Mouse (Mus musculus): ENCODE data around the gene Cmc2.

Cmc2 gene

GRCm38 (mm10) chr8:116921005-116921336 lies 284 bp downstream of the Cmc2 start:
- DNase-seq (ENCODE audit: low read depth in 2 of 2, low spot score in 2 of 2) = peak in 1 of 2 experiments; percentile 26

- DNase-seq (ENCODE audit: low read depth in 2 of 2, low spot score in 2 of 2) = no peak
Measured at GRCm38 (mm10) chr8:116905836-116906235, 15.4 kb downstream of the Cmc2 start.

- peak; percentile 6 to 15 for DNase-seq (ENCODE audit: low read depth in 2 of 2, low spot score in 2 of 2)
Measured at GRCm38 (mm10) chr8:116905252-116905651, 16.0 kb downstream of the Cmc2 start.

GRCm38 (mm10) chr8:116904736-116905135 lies 16.5 kb downstream of the Cmc2 start:
- no peak for DNase-seq (ENCODE audit: low read depth in 2 of 2, low spot score in 2 of 2)

GRCm38 (mm10) chr8:116895521-116895920 lies 25.7 kb downstream of the Cmc2 start:
- no peak for DNase-seq (ENCODE audit: low read depth in 2 of 2, low spot score in 2 of 2)

- DNase-seq (ENCODE audit: low read depth in 2 of 2, low spot score in 2 of 2) = no peak
Measured at GRCm38 (mm10) chr8:116893938-116894337, 27.3 kb downstream of the Cmc2 start.

GRCm38 (mm10) chr8:116892636-116893035 lies 28.6 kb downstream of the Cmc2 start:
- DNase-seq (ENCODE audit: low read depth in 2 of 2, low spot score in 2 of 2) = no peak

- no peak for DNase-seq (ENCODE audit: low read depth in 2 of 2, low spot score in 2 of 2)
Measured at GRCm38 (mm10) chr8:116892130-116892529, 29.1 kb downstream of the Cmc2 start.

GRCm38 (mm10) chr8:116891446-116891845 lies 29.8 kb downstream of the Cmc2 start:
- DNase-seq (ENCODE audit: low read depth in 2 of 2, low spot score in 2 of 2) = no peak

- DNase-seq (ENCODE audit: low read depth in 2 of 2, low spot score in 2 of 2) = no peak
Measured at GRCm38 (mm10) chr8:116887813-116888212, 33.4 kb downstream of the Cmc2 start.

- no peak for DNase-seq (ENCODE audit: low read depth in 2 of 2, low spot score in 2 of 2)
Measured at GRCm38 (mm10) chr8:116881396-116881795, 39.9 kb downstream of the Cmc2 start.

- DNase-seq (ENCODE audit: low read depth in 2 of 2, low spot score in 2 of 2) = no peak
Measured at GRCm38 (mm10) chr8:116875798-116876450, 45.3 kb downstream of the Cmc2 start.

GRCm38 (mm10) chr8:116873986-116874385 lies 47.3 kb downstream of the Cmc2 start:
- DNase-seq (ENCODE audit: low read depth in 2 of 2, low spot score in 2 of 2) = no peak

GRCm38 (mm10) chr8:116873586-116873985 lies 47.7 kb downstream of the Cmc2 start:
- DNase-seq (ENCODE audit: low read depth in 2 of 2, low spot score in 2 of 2) = no peak

- peak in 1 of 2 experiments; percentile 6 for DNase-seq (ENCODE audit: low read depth in 2 of 2, low spot score in 2 of 2)
Measured at GRCm38 (mm10) chr8:116872761-116873342, 48.4 kb downstream of the Cmc2 start.

- no peak for DNase-seq (ENCODE audit: low read depth in 2 of 2, low spot score in 2 of 2)
Measured at GRCm38 (mm10) chr8:116868699-116869098, 52.6 kb downstream of the Cmc2 start.

- no peak for DNase-seq (ENCODE audit: low read depth in 2 of 2, low spot score in 2 of 2)
Measured at GRCm38 (mm10) chr8:116867321-116867720, 53.9 kb downstream of the Cmc2 start.

- DNase-seq (ENCODE audit: low read depth in 2 of 2, low spot score in 2 of 2) = peak; percentile 68 to 71
Measured at GRCm38 (mm10) chr8:116866118-116866903, 54.9 kb downstream of the Cmc2 start.

- DNase-seq (ENCODE audit: low read depth in 2 of 2, low spot score in 2 of 2) = no peak
Measured at GRCm38 (mm10) chr8:116864514-116864913, 56.7 kb downstream of the Cmc2 start.

GRCm38 (mm10) chr8:116864022-116864387 lies 57.2 kb downstream of the Cmc2 start:
- DNase-seq (ENCODE audit: low read depth in 2 of 2, low spot score in 2 of 2) = no peak

- no peak for DNase-seq (ENCODE audit: low read depth in 2 of 2, low spot score in 2 of 2)
Measured at GRCm38 (mm10) chr8:116863357-116864021, 57.8 kb downstream of the Cmc2 start.

- no peak for DNase-seq (ENCODE audit: low read depth in 2 of 2, low spot score in 2 of 2)
Measured at GRCm38 (mm10) chr8:116862191-116862590, 59.1 kb downstream of the Cmc2 start.

Data from CD8-positive naive resting alpha-beta T cell, adult 2 months (primary cell).